Mouse (Mus musculus): ENCODE measurements around the gene Cog6. TPM values are rescaled to one million over a fixed set of nuclear protein-coding genes. Genes with fewer than 3 reads are reported as not detected.

The Cog6 gene
- polyA plus RNA-seq, 1 experiment from 2014 or later, result 57.7 TPM

DNA sequence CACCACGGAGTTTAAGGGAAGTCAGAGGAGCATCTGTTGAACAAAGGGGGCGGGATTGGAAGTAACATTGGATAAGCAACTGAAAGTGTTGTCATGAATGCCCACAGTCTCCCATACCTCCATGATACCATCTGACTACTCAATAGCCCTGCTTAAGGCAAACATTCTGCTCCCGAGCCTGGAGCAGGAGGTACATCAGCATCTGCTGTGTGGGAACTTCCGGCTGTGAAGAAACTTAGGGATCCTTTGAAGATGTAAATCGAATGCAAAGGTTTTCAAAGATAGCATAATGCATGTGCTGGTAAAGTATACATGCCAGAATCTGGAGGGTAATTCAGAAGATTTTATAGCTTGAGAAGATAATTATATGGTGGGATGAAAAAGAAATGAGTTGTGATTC lies 21.9 kb upstream of the Cog6 start:
- WGBS, result 77% methylated on average over 5 of the region's 5 CpGs
- H3K4me3 ChIP-seq (ENCODE audit: low read depth, low read length), result no peak overlapping the region
- no peaks in the 10 kb centered on the region for H3K36me3 ChIP-seq (ENCODE audit: control insufficient read depth, insufficient read depth, low read length)
- H3K9me3 ChIP-seq (ENCODE audit: control insufficient read depth, low read length), result no peaks in the 10 kb centered on the region
- ATAC-seq (ENCODE audit: low read depth), result no peak
- no peak overlapping the region for H3K9ac ChIP-seq (replicated peaks; ENCODE audit: low read depth, low read length)
- no peak overlapping the region for H3K4me2 ChIP-seq (ENCODE audit: low read depth, low read length)
- H3K27me3 ChIP-seq (ENCODE audit: control insufficient read depth, insufficient read depth, low read length), result no peaks in the 10 kb centered on the region
- no peak overlapping the region for H3K27ac ChIP-seq (ENCODE audit: low read depth, low read length)
- H3K4me1 ChIP-seq (ENCODE audit: control insufficient read depth, insufficient read depth, low read length), result 0 out of 2 replicates have a peak, but pooled peaks cover 3% of the 10 kb centered on the region

DNA sequence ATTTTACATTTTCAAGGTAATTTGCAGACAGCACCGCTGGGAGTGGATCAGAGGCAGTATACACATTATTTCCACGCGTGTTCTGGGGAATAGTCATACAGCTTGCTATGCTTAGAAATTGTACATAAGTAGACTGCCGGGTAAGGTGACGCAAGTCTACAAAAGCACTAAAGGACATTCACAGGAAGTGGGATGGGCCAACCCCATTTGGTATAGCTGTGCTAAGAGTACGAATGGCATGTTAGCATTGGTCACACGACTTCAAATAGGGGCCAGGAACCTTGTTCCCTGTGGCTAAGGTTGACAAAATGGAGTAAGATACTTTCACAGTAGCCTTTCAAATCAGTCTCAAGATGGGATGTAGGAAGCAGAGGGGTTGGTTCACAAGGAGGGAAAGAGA lies 19.9 kb upstream of the Cog6 start:
- Histone ChIP-seq H3K27ac (ENCODE audit: low read depth, low read length) (no peak overlapping the region), H3K9ac (replicated peaks; ENCODE audit: low read depth, low read length) (no peak overlapping the region), H3K27me3 (ENCODE audit: control insufficient read depth, insufficient read depth, low read length) (no peaks in the 10 kb centered on the region), H3K9me3 (ENCODE audit: control insufficient read depth, low read length) (no peaks in the 10 kb centered on the region), H3K36me3 (ENCODE audit: control insufficient read depth, insufficient read depth, low read length) (no peaks in the 10 kb centered on the region), H3K4me3 (ENCODE audit: low read depth, low read length) (no peak overlapping the region), H3K4me1 (ENCODE audit: control insufficient read depth, insufficient read depth, low read length) (no peaks in the 10 kb centered on the region), H3K4me2 (ENCODE audit: low read depth, low read length) (no peak overlapping the region)
- no peak for ATAC-seq (ENCODE audit: low read depth)
- 86% methylated on average over 7 of the region's 7 CpGs for WGBS

DNA sequence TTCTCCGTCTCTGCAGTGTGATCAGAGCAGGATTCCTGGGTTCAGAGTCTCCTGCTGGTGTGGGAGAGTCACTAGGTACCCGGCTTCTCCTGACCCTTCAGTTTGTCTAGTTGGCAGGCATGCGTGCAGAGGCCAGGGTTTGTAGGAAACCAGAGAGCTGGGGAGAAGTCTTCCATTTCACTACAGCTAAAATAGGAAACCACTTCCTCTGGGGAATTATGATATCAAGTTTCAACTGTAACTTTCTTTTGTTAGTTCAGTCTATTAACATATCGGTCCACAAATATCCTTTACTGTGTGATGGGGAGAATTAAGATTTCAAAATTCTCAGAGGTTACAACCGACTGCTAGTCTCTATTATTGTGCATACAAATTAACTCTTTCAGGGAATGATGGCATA lies 19.0 kb upstream of the Cog6 start:
- WGBS, result 83% methylated on average over 5 of the region's 5 CpGs
- Histone ChIP-seq H3K27me3 (ENCODE audit: control insufficient read depth, insufficient read depth, low read length) (no peaks in the 10 kb centered on the region), H3K9me3 (ENCODE audit: control insufficient read depth, low read length) (no peaks in the 10 kb centered on the region), H3K9ac (replicated peaks; ENCODE audit: low read depth, low read length) (no peak overlapping the region), H3K27ac (ENCODE audit: low read depth, low read length) (no peak overlapping the region), H3K4me2 (ENCODE audit: low read depth, low read length) (no peak overlapping the region), H3K4me1 (ENCODE audit: control insufficient read depth, insufficient read depth, low read length) (no peaks in the 10 kb centered on the region), H3K36me3 (ENCODE audit: control insufficient read depth, insufficient read depth, low read length) (no peaks in the 10 kb centered on the region), H3K4me3 (ENCODE audit: low read depth, low read length) (no peak overlapping the region)
- no peak for ATAC-seq (ENCODE audit: low read depth)

DNA sequence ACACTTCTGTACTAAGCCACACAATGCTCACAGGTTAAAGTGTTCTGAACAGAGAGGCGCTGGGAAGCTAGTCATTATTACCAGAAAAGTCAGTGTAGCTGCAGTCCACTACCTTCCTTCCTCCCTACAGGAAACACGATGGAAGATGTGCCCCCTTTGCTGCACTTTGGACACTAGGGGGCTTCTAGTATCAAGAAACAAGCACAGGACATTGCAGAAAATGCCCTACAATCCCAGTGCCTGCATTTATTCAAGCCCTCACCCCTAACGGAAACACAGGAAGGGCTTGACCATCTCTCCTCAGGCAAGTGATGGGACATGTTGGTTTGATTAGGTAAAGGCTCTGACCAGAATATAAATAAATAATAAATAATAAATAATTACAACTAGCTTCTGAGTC lies 16.4 kb upstream of the Cog6 start:
- H3K4me2 ChIP-seq (ENCODE audit: low read depth, low read length), result no peak overlapping the region
- WGBS, result 21% methylated on average over 3 of the region's 3 CpGs
- H3K27me3 ChIP-seq (ENCODE audit: control insufficient read depth, insufficient read depth, low read length), result no peaks in the 10 kb centered on the region
- no peak overlapping the region for H3K4me3 ChIP-seq (ENCODE audit: low read depth, low read length)
- H3K9ac ChIP-seq (replicated peaks; ENCODE audit: low read depth, low read length), result no peak overlapping the region
- H3K4me1 ChIP-seq (ENCODE audit: control insufficient read depth, insufficient read depth, low read length), result no peaks in the 10 kb centered on the region
- no peak overlapping the region for H3K27ac ChIP-seq (ENCODE audit: low read depth, low read length)
- no peaks in the 10 kb centered on the region for H3K36me3 ChIP-seq (ENCODE audit: control insufficient read depth, insufficient read depth, low read length)
- peak; percentile 66; the same call in 1 of the 2 replicates for ATAC-seq (ENCODE audit: low read depth)
- H3K9me3 ChIP-seq (ENCODE audit: control insufficient read depth, low read length), result no peaks in the 10 kb centered on the region

DNA sequence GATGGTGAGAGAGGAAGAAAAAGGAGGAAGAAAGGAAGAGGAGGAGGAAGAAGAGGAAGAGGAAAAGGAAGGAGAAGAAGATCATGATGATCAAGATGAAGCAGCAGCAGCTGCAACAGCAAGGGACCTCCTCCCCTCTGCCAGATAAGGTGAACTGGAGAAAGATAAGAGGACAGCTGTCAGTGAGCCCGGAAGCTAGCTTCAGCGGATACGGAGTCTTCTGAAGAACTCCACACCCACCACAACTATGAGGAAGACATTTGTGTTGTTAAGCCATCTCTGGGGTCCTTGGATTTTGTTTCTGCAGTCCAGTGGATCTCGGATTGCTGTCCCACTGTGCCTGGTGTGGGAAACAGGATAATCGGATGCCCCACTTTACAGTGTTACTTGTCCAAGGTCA lies 15.4 kb upstream of the Cog6 start:
- H3K27ac ChIP-seq (ENCODE audit: low read depth, low read length), result no peak overlapping the region
- H3K36me3 ChIP-seq (ENCODE audit: control insufficient read depth, insufficient read depth, low read length), result no peaks in the 10 kb centered on the region
- no peak overlapping the region for H3K4me2 ChIP-seq (ENCODE audit: low read depth, low read length)
- no peak for ATAC-seq (ENCODE audit: low read depth)
- no peak overlapping the region for H3K4me3 ChIP-seq (ENCODE audit: low read depth, low read length)
- 80% methylated on average over 5 of the region's 5 CpGs for WGBS
- H3K9me3 ChIP-seq (ENCODE audit: control insufficient read depth, low read length), result no peaks in the 10 kb centered on the region
- H3K4me1 ChIP-seq (ENCODE audit: control insufficient read depth, insufficient read depth, low read length), result no peaks in the 10 kb centered on the region
- no peaks in the 10 kb centered on the region for H3K27me3 ChIP-seq (ENCODE audit: control insufficient read depth, insufficient read depth, low read length)
- no peak overlapping the region for H3K9ac ChIP-seq (replicated peaks; ENCODE audit: low read depth, low read length)

DNA sequence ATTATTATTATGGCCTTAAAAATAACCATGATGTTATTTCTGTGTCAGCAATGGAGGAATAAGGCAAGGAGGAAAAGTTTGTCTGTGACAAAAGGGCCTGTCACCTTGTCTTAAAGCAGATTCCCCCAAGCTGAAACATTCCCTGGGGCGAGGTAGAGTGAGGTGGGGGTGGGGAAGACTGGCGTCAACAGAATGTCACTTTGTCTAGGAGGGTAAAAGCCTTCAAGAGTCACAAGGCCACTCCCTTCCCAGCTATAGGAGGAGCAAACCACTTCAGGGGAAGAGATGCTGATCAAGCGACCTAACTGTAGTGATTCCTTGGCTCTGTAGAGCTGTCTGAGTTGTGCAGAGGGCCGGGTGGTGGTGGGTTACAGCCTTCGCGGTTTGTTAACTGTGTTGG lies 14.5 kb upstream of the Cog6 start:
- H3K36me3 ChIP-seq (ENCODE audit: control insufficient read depth, insufficient read depth, low read length), result no peaks in the 10 kb centered on the region
- no peaks in the 10 kb centered on the region for H3K9me3 ChIP-seq (ENCODE audit: control insufficient read depth, low read length)
- H3K4me2 ChIP-seq (ENCODE audit: low read depth, low read length), result no peak overlapping the region
- H3K27ac ChIP-seq (ENCODE audit: low read depth, low read length), result no peak overlapping the region
- no peak overlapping the region for H3K4me3 ChIP-seq (ENCODE audit: low read depth, low read length)
- WGBS, result 45% methylated on average over 6 of the region's 6 CpGs
- no peak overlapping the region for H3K9ac ChIP-seq (replicated peaks; ENCODE audit: low read depth, low read length)
- no peaks in the 10 kb centered on the region for H3K4me1 ChIP-seq (ENCODE audit: control insufficient read depth, insufficient read depth, low read length)
- no peaks in the 10 kb centered on the region for H3K27me3 ChIP-seq (ENCODE audit: control insufficient read depth, insufficient read depth, low read length)
- no peak for ATAC-seq (ENCODE audit: low read depth)

DNA sequence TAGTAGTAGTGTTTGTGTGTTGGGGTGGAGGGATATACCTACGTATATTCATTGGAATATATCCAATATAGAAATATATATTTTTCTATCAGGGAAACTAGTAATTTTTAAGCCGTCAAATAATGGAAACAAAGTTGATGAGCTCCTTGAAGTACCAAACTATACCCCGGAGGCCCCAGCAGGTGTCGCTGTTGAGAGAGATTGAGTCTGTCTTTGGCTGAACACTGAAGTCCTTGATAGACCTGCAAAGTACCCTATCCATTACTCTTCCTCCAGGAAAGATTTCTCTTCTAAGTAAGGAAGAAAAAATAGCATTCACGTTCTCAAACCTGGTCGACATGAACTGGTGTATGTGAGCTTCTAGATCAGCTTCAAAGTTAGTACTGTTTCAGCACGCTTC lies 12.0 kb upstream of the Cog6 start:
- H3K9me3 ChIP-seq (ENCODE audit: control insufficient read depth, low read length), result no peaks in the 10 kb centered on the region
- H3K36me3 ChIP-seq (ENCODE audit: control insufficient read depth, insufficient read depth, low read length), result no peaks in the 10 kb centered on the region
- H3K4me3 ChIP-seq (ENCODE audit: low read depth, low read length), result no peak overlapping the region
- no peak for ATAC-seq (ENCODE audit: low read depth)
- H3K27ac ChIP-seq (ENCODE audit: low read depth, low read length), result no peak overlapping the region
- H3K4me2 ChIP-seq (ENCODE audit: low read depth, low read length), result no peak overlapping the region
- 21% methylated on average over 7 of the region's 7 CpGs for WGBS
- H3K9ac ChIP-seq (replicated peaks; ENCODE audit: low read depth, low read length), result no peak overlapping the region
- H3K4me1 ChIP-seq (ENCODE audit: control insufficient read depth, insufficient read depth, low read length), result no peaks in the 10 kb centered on the region
- H3K27me3 ChIP-seq (ENCODE audit: control insufficient read depth, insufficient read depth, low read length), result no peaks in the 10 kb centered on the region

DNA sequence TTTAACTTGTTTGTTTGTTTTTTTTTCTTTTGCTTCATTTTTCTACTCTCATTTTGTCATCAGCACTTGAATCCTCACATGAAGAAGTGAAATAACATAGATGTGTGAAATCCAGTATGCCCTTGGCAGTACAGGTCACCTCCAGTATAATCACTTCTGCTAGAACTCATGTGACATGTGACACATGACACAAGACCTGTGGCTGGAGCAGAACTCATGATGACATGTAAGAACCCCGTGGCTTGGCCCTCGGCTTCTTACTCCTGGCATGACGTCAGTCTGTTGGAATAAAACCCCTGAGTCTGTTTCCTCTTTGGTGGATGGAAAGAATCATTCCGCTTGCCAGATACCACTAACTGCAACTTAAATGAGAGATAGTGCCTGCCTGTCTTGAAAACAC lies 10.3 kb upstream of the Cog6 start:
- no peaks in the 10 kb centered on the region for H3K9me3 ChIP-seq (ENCODE audit: control insufficient read depth, low read length)
- no peaks in the 10 kb centered on the region for H3K27me3 ChIP-seq (ENCODE audit: control insufficient read depth, insufficient read depth, low read length)
- no peaks in the 10 kb centered on the region for H3K4me1 ChIP-seq (ENCODE audit: control insufficient read depth, insufficient read depth, low read length)
- no peak overlapping the region for H3K27ac ChIP-seq (ENCODE audit: low read depth, low read length)
- H3K4me3 ChIP-seq (ENCODE audit: low read depth, low read length), result no peak overlapping the region
- no peak overlapping the region for H3K9ac ChIP-seq (replicated peaks; ENCODE audit: low read depth, low read length)
- ATAC-seq (ENCODE audit: low read depth), result no peak
- WGBS, result 86% methylated on average over 4 of the region's 4 CpGs
- H3K4me2 ChIP-seq (ENCODE audit: low read depth, low read length), result no peak overlapping the region
- no peaks in the 10 kb centered on the region for H3K36me3 ChIP-seq (ENCODE audit: control insufficient read depth, insufficient read depth, low read length)

DNA sequence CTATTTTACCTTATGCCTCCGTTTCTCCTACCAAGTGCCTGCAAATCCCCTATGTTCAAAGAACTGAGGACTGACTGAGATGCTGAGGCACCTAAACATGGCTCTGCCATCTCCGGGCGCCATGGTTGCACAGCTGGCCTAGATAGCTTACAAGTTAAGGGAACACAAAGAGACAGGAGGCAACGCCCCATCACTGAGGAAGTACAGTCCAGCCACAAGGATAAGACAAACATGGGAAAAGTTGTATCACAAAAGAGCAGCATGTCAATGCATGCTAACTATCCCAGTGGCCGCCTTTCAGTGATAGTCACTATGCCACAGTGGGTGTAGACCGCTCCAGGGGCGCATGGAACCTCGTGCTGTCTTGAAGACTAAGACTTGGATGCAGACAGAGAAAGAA lies 9.6 kb downstream of the Cog6 start:
- no peak for ATAC-seq (ENCODE audit: low read depth)
- Histone ChIP-seq H3K4me1 (ENCODE audit: control insufficient read depth, insufficient read depth, low read length) (no peaks in the 10 kb centered on the region), H3K9me3 (ENCODE audit: control insufficient read depth, low read length) (no peaks in the 10 kb centered on the region), H3K27ac (ENCODE audit: low read depth, low read length) (no peak overlapping the region), H3K4me3 (ENCODE audit: low read depth, low read length) (no peak overlapping the region), H3K36me3 (ENCODE audit: control insufficient read depth, insufficient read depth, low read length) (peaks cover 38% of the 10 kb centered on the region), H3K27me3 (ENCODE audit: control insufficient read depth, insufficient read depth, low read length) (no peaks in the 10 kb centered on the region), H3K4me2 (ENCODE audit: low read depth, low read length) (no peak overlapping the region), H3K9ac (replicated peaks; ENCODE audit: low read depth, low read length) (no peak overlapping the region)
- WGBS, result 93% methylated on average over 8 of the region's 8 CpGs

Data from neural tube, embryonic 14.5 days (tissue).